Mouse (Mus musculus) adrenal gland, postnatal 36 days (tissue): ENCODE measurements around the gene St8sia6. TPM values are rescaled to one million over a fixed set of nuclear protein-coding genes. Genes with fewer than 3 reads are reported as not detected.
"Not testable (repeated sequence)": the region's sequence is repeated elsewhere in the genome, so short reads cannot be mapped to it uniquely, and the experiment has no call there.

Source experiments
- DNase-seq, 2 experiments: peaks; one replicate each; pipeline ENCODE4 v3.0.0; 2021; ENCODE audit warnings: mixed read lengths in 1 of 2
- long read RNA-seq, 2 experiments: library from polyadenylated mRNA; stranded (forward); transcript quantifications; one replicate each; pipeline ENCODE4 v2.0.0; 2021; ENCODE audit warnings: borderline sequencing depth in 2 of 2
- total RNA-seq, 2 experiments: library from RNA; stranded (reverse); gene quantifications; 2 replicates each; pipeline ENCODE4 v1.2.3; 2021

Gene St8sia6
- 1 to 10 TPM in 1 of 2 experiments, under 1 TPM in 1; 0.40 to 1.0 TPM for total RNA-seq
- long read RNA-seq, experiment 1 = 0 reads
- long read RNA-seq, experiment 2 = 0 reads

- no peak for DNase-seq
Observed at GRCm38 (mm10) chr2:13793969-13794363, at the start of gene St8sia6. TSS of gene St8sia6 (minus strand) at chr2:13794064.

GRCm38 (mm10) chr2:13836310-13836709, 42.4 kb upstream of the St8sia6 start:
- DNase-seq = no peak

GRCm38 (mm10) chr2:13834989-13835388, 41.1 kb upstream of the St8sia6 start:
- DNase-seq = no peak

GRCm38 (mm10) chr2:13816645-13817044, 22.8 kb upstream of the St8sia6 start:
- no peak for DNase-seq

DNA sequence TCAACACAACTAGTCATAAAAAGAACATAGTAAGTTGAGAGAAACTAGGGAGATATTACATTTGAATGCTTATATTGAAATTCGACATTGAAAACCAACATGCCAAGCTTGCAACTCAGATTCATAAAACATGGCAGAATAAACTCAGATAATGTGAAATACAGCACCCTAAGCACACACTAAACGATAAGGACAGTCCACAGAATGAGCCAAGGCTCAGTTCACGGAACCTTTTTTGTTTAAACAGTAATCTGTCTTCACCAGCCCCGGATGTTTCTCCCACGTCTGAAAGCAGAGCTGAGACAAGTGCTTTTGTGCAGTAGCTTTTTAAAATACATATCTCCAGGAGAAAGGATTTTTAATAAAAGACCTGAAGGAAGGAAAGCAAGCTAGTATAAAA, 14.7 kb upstream of the St8sia6 start:
- DNase-seq = no peak

- DNase-seq = no peak
Observed at GRCm38 (mm10) chr2:13808008-13808407, 14.1 kb upstream of the St8sia6 start.

DNA sequence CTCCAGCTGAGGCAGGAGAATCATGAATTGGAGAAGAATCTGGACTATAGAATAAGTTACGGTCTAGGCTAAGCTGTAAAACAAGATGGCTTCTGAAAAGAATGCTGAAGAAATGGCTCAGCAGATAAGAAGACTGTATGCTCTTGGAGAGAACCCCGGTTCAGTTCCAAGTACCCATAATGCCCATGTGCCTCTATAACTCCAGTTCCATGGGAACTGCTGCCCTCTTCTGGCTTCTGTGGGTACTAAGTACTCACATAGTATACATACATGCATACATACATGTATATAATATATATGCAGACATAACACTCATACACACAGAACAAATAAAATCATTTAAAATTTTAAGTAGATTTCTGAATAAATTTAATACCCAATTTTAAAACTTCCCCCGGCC, 12.3 kb upstream of the St8sia6 start:
- no peak for DNase-seq

DNA sequence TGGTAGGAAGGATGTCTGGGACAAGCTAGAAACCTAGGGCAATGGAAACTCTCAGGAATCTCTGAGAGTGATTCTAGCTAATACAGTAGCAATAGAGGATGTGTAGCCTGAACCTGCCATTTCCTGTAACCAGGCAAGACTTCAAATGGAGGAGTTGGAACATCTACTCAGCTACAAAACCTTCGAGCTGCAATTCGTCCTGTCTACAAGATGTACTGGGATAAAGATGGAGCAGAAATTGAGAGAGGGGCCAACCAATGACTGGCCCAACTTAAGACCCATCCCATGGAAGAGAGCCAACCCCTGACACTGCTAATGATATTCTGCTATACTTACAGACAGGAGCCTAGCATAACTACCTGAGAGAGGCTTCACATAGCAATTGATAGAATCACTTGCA, 6.8 kb upstream of the St8sia6 start:
- DNase-seq = no peak

GRCm38 (mm10) chr2:13794446-13794845, 582 bp upstream of the St8sia6 start:
- DNase-seq = no peak

DNA sequence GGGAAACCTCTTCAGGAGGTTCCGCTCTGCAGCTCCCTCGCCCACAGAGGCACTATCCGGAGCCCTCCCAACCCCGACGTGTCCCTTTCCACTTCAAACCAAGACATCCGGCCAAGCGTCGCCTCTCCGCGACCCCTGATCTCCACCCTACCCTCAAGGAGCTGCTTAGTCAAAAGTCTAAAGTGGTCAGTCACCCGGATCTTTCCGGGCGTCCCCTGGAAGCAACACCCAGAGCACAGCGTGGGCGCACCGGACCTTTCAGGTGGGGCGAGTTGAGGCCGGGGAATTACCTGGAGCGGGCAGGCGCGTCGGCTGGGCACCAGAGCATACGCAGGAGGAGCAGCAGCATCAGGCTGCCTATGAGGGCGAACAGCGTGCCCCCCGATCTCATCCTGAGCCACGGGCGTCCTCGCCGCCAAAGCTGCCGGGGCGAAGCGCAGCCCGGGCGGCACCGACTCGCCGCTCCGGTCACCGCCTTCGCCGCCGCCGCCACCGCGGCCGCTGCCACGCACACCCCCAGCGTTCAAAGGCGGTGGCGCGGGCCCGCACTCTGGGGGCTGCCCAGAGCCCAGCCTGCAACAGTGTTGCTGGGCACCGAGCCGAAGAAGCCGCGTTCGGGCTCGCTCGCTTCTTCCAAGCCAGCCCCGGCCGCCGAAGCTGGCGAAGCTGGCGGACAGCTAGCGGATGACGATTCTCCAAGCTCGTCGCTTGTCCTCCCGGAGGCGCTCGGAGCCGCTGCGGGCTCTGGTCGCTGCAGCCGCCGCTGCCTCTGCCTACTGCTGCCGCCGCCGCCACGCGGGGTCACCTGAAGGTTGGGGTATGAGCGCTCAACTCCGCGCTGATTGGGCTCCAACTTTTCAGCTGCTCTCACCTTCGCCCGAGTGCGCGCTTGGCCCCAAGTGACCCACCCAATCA, 553 bp downstream of the St8sia6 start:
- DNase-seq = peak; percentile 40 to 48

GRCm38 (mm10) chr2:13792256-13793005, 1.4 kb downstream of the St8sia6 start:
- DNase-seq = no peak

- no peak for DNase-seq
Observed at GRCm38 (mm10) chr2:13791598-13791997, 2.3 kb downstream of the St8sia6 start.

DNA sequence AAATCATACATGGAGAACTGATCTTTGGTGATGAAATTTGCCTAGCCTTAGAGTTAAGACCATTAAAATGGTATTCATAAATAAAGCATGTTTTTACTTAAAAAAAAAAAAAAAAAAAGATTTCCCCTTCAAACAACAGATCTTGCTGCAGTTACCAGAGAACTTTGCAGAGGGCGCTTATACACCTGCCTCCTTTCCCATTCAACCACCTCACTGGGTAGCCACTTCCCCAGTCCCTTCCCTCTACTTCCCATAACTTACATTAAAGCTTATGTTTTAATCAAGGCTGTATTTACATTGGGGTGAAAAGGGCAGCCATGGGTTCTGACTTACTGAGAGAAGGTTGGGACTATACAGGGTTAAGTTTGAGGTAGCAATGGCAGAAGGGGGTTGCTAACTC, 4.5 kb downstream of the St8sia6 start:
- DNase-seq = no peak

GRCm38 (mm10) chr2:13786577-13787168, 7.2 kb downstream of the St8sia6 start:
- no peak for DNase-seq

- not testable (repeated sequence) for DNase-seq
Observed at GRCm38 (mm10) chr2:13785992-13786391, 7.9 kb downstream of the St8sia6 start.

- no peak for DNase-seq
Observed at GRCm38 (mm10) chr2:13785247-13785646, 8.6 kb downstream of the St8sia6 start.

DNA sequence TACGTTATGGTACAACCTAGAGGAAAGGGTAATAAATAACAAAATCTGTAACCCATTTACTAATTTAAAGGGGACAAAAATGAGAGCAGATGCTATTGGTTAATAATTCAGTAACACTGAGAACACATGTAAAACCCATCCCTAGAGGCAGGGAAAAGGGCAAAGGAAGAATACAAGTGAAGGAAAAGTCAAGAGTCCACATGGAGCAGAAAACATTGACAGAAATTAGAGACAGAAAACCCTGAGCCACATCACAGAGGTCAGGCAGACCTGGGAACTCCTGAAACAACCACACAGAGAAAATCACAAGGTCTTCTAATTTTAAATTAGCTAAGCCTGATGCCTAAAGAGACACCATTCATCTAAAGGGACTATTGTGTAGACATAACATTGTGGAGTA, 9.4 kb downstream of the St8sia6 start:
- no peak for DNase-seq

DNA sequence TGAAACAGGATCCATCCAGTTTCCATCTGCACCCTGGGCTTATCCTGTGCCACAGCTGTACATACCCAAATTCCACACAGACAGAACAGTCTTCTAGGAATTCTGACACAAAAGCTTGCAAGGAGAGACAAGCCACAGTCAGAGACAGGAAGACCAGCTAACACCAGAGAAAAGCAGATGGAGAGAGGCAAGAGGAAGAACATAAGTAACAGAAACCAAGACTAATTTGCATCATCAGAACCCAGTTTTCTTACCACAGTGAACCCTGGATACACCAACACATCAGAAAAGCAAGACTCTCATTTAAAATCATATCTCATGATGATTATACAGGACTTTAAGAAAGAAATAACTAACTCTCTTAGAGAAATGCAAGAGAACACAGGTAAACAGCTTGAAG, 16.8 kb downstream of the St8sia6 start:
- DNase-seq = no peak

DNA sequence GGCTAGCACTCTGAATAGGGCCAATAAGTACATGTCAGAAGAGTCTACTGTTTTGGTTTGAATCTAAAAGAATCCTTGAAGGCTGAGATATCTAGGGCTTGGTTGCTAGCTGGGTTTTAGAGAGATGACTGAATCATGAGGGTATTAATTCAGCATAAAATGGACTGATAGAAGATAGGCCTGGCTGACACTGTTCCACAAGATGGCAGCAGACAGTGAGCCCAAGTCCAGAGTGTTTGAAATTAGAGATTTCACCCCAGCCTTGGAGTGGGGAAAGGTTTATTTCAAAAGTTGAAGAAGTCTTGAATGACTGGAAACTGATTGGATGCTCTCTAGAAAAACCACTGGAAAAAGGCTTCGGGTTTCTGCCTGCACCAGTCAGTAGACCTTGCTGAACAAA, 17.4 kb downstream of the St8sia6 start:
- no peak for DNase-seq

DNA sequence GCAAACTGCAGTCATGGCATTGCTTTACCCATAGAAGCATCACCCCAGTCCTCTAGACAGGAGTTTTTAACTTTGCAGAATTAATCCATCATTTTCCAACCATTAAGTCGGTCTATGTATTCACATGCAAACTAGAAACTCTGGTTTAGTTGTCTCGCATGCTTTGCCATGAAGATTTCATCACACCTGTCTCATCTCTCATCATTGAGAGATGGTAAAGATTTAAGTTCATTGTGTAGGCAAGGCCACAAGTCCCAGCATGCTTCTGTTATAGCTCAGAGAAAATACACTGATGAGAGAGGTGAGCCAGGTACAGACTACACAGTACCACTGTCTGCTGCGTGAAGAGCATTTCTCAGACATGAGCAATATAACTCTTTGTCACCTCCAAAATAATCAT, 18.8 kb downstream of the St8sia6 start:
- DNase-seq = no peak

- no peak for DNase-seq
Observed at GRCm38 (mm10) chr2:13768524-13768923, 25.3 kb downstream of the St8sia6 start.

- no peak for DNase-seq
Observed at GRCm38 (mm10) chr2:13767532-13768411, 26.1 kb downstream of the St8sia6 start.
